Mouse (Mus musculus): ENCODE data around the gene Uqcc1.

Uqcc1 gene

DNA sequence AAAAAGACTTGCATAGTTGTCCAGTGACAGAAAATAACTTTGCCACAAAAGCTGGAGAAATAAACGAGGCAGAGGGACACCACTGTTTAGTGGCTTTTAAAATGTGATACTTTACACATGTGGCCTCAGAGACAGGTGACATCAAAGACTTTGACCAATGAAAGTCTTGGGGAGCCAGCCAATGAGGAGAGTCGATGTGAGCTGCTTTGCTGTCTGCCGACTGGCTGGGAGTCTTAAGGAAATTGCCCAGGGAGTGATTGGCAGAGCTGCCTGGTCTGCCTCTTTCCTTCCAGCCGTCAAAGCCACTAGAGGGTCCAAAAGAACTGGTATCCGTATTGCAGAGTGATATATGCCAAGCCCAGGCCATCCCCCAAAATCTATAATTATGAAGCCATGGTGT, 115.3 kb downstream of the Uqcc1 start:
- DNase-seq (ENCODE audit: low read depth): no peak

DNA sequence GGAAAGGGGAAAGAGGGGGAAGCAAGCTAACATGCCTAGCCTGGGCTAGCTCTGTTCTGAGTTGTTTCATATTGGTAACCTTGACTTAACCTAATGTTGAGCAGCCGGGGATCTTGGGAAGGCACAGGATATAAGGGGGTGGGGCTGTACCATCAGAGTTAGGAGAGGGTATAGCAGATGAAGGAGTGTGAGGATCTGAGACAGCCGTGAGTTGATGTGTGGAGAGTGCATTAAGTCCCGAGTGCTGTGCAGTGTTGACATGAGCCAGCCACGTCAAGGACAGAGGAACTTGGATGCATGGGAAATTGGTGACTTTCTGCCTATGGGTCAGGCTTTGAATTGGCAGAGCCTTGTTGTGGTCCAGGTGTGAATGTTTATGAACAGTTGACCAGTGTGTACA, 117.5 kb downstream of the Uqcc1 start:
- DNase-seq (ENCODE audit: low read depth): no peak

DNA sequence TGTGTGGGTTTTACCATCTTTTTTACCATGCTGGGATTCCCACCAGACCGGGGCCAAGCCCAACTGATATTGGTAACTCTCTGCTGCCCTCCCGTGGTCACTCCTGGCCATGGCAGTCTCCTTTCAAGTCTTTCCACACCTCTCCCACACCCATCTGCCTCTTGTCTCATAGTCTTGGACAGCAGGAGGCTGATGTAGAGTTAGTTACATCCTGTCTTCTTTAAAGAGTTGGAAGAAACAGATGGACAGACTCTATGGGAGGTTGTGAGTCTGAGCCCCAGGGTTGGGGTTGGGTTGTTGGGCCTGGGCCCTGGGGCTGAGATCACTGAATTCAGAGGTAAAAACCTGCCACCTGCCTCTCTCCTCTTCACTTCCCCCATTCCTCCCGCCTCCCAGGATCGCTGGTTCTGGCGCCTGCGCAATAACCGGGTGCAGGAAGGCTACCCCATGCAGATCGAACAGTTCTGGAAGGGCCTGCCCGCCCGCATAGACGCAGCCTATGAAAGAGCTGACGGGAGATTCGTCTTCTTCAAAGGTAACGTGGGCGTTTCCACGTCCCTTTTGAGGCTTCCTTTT, 118.2 kb downstream of the Uqcc1 start:
- DNase-seq (ENCODE audit: low read depth): peak; percentile 80

DNA sequence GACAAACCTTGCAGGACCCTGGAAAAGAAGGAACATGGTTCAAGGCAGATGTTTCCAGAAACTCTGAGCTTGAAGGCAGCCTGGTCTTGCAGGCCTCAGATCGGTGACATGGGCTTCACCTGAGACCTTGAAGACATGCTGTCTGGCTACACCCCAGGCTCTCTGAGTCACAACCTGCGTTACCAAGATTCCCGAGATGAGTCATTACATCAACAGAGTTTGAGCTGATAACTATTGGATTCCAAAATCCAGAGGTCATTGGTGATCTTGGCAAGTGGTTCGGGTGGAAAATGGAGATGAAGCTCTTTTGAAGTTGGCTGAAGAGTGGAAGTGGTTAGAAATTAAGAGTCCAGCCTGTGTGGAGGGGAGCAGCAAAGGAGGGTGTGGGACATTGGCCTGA, 120.5 kb downstream of the Uqcc1 start:
- peak; percentile 67 for DNase-seq (ENCODE audit: low read depth)

DNA sequence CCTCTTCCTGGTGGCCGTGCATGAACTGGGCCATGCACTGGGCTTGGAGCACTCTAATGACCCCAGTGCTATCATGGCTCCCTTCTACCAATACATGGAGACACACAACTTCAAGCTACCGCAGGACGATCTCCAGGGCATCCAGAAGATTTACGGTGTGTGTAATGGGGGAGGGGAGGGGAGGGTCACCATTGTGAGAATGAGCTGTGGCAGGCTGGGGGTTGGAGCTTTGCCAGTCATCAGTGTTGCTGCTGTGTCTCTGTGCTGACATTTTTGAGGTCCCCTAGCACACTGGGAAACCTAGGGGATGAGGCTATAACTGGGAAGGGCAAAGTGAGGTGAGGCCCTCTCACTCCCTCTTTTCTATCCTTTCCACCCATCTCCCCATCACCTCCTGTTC, 122.7 kb downstream of the Uqcc1 start:
- DNase-seq (ENCODE audit: low read depth): no peak

DNA sequence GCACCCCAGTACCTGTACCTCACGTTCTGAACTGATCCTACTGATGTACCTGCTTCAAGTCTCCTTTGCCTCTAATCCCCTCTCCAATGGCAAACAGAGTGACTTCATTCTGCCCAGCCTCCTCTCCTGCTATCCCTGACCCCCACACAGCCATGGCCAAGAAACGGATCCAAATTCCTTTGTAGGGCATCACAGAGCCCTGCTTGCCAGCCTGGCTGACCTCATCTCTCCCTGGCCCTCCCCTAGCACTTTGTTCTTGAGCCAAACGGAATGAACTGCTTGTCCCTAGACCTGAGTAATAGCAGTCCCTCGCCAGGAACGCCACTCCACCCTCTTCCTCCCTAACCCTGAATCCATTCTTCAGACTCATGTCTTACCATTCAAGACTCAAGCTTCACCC, 123.6 kb downstream of the Uqcc1 start:
- peak; percentile 48 for DNase-seq (ENCODE audit: low read depth)

DNA sequence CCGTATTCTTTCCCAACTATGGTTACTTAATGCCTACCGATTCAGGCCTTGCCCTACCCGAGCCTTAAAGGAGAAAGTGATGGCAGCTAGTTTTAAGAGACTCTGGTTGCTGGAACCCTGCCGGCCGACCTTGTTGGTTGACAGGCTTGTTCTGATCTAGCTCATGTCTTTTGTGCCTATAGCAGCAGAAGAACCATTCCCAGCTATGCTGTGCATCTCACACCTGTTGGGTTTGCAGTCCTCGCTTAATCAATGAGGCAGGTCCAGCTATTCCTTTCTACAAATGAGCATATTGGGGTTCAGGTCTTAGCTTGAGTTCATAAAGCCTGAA, 124.2 kb downstream of the Uqcc1 start:
- DNase-seq (ENCODE audit: low read depth): no peak

DNA sequence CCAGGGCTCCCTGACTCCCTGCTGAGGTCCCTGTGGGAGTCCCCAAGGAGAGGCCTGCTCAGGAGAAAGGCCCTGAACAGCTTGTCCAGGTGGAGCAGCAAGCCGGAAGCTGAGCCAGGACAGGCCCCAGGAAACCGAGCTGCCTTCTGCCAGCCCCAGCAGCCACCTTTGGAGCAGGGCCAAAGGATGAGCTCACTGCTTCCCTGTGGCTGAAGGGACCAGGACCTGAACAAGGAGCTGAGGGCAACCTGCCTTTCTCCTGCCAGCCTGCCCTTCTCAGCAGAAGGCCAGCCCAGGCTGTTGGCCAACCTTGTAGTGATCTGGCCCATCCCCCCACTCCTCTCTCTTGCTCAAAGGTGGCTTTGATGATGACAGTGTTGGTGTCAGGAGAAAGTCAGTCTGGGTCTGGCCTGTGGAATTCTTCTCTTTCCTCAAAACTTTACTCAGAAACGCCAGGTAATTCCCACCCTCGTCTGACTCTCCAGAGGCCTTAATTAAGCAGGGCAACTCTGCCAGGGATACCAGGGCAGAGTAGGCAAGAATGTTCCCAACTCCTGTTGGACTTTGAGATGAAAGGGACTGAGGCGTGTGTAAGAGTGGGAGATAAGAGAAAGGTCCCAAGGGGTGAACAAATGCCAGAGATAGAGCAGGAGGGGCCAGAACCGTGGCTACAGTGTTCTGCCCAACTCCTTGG, 124.7 kb downstream of the Uqcc1 start:
- DNase-seq (ENCODE audit: low read depth): peak; percentile 66

DNA sequence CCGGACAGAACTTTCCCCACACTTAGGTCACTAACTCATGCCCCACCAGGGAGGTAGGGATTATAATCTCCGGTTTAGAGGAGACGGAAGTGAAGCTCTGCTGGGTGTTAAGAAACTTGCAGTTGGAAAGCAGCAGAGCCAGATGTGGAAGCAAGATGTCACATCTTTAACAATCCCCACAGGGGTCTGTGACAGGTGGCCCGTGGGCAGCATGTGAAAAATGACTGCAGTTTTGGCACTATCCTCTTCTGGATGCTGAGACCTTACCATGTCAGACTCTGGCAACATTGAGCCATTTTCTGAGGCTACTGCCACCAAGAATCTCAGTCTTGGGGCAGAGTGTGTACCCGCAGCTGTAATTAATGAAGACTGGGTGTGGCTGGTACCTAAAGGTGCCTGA, 126.1 kb downstream of the Uqcc1 start:
- no peak for DNase-seq (ENCODE audit: low read depth)

DNA sequence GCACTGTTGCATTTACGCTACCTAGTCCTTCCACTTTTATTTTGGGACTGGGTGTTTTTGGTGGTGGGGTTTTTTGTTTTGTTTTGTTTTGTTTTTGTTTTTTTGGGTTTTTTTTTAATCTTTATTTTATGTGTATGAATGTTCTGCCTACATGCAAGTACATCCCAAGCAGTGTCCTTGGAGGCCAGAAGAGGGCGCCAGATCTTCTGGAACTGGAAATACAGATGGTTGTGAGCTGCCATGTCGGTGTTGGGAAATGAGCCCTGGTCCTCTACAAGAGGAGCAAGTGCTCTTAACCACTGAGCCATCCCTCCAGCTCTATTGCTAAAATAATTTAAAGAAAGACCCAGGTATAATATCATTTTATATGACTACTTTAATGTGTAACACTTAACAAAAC, 127.3 kb downstream of the Uqcc1 start:
- DNase-seq (ENCODE audit: low read depth): peak; percentile 61

DNA sequence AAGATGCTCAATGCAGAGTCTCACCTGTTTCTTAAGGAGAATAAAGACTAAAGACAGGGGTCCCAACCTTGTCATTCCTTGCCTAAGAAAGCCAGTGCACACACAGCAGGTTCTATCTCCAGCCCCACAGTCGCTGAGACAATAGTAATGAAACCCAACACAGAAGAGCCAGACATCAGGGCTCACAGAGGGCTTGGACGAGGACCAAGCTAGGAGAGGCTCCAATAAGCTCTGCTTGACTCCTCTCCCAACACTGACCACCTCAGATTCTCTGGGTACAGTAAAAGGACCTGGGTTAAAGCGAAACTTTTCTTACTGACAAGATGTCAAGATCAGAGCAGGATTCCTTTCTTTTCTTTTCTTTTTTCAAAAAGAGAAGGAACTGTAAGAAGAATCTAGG, 131.5 kb downstream of the Uqcc1 start:
- DNase-seq (ENCODE audit: low read depth): no peak

All from NIH3T3 (cell line).